Mouse (Mus musculus) G1E (cell line): ENCODE measurements around the gene Batf2. TPM values are rescaled to one million over a fixed set of nuclear protein-coding genes. Genes with fewer than 3 reads are reported as not detected.
A peak's percentile ranks its signal among the peaks of the same experiment; 100 is the strongest.

Experiments used
- ATAC-seq: 2 replicates; pipeline ENCODE4 v1.8.0; 2016; ENCODE audit warnings: mild to moderate bottlenecking; ENCODE audit not compliant: insufficient number of reproducible peaks, poor library complexity, low FRiP score, severe bottlenecking; ENCODE audit errors: extremely low read depth
- DNase-seq: peaks from one replicate; pipeline ENCODE4 v3.0.0; 2012; ENCODE audit warnings: low spot score
- H3K27me3 ChIP-seq: 2 replicates; pipeline ENCODE4 v1.6.1; 2012; ENCODE audit warnings: mild to moderate bottlenecking, low read length, inconsistent platforms; ENCODE audit not compliant: insufficient read depth
- H3K36me3 ChIP-seq: replicated peaks from 2 replicates; pipeline ENCODE3; 2012; ENCODE audit warnings: mild to moderate bottlenecking, inconsistent platforms
- H3K4me1 ChIP-seq: 2 replicates; pipeline ENCODE4 v1.6.1; 2012; ENCODE audit warnings: low read depth, low read length, inconsistent platforms, mixed read lengths; ENCODE audit not compliant: insufficient read depth
- H3K4me3 ChIP-seq: 2 replicates; pipeline ENCODE4 v1.5.1; 2012; ENCODE audit warnings: low read depth, mild to moderate bottlenecking, inconsistent platforms, low read length, moderate library complexity, mixed read lengths
- H3K9me3 ChIP-seq: replicated peaks from 2 replicates; pipeline ENCODE4 v1.6.1; 2012; ENCODE audit warnings: inconsistent platforms
- CTCF ChIP-seq: IDR thresholded peaks from 2 replicates; pipeline ENCODE4 v1.5.1; 2012; ENCODE audit warnings: low read depth, low read length, inconsistent platforms, mixed read lengths
- GATA1 ChIP-seq: IDR thresholded peaks from 2 replicates; pipeline ENCODE4 v1.6.1; 2012; ENCODE audit warnings: borderline replicate concordance, low read length, inconsistent platforms, mixed read lengths
- GATA2 ChIP-seq: IDR thresholded peaks from 2 replicates; pipeline ENCODE4 v1.6.1; 2012; ENCODE audit warnings: low read depth, low read length, inconsistent platforms, borderline replicate concordance
- POLR2AphosphoS5 ChIP-seq: IDR thresholded peaks from 2 replicates; pipeline ENCODE4 v1.6.1; 2012; ENCODE audit warnings: low read depth, low read length, inconsistent platforms; ENCODE audit not compliant: insufficient replicate concordance
- TAL1 ChIP-seq: conservative IDR thresholded peaks from 2 replicates; pipeline ENCODE4 v1.6.1; 2012; ENCODE audit warnings: low read depth, low read length, inconsistent platforms, mixed read lengths
- polyA plus RNA-seq: library from polyadenylated mRNA; stranded (reverse); fragments of >175 nt; gene quantifications from 2 replicates; pipeline ENCODE4 v1.2.3, GENCODE M21; 2012
- total RNA-seq, 2 experiments: library from RNA; stranded (forward) in 1 of 2; stranded (reverse) in 1 of 2; fragments of 200-1000 nt in 1 of 2; fragments of >200 nt in 1 of 2; fragmentation: Nextera tagmentation in 1 of 2; gene quantifications; 2 replicates each; pipeline ENCODE4 v1.2.3; 2014 to 2017

The Batf2 gene
- total RNA-seq (2014; fragmentation: Nextera tagmentation), result not detected in 2 replicates
- 0.33 TPM in 1 of 2 replicates, not detected in the other for total RNA-seq (2017)
- polyA plus RNA-seq, result not detected in 2 replicates

- TF ChIP-seq TAL1 (no peak), CTCF (0 out of 2 replicates have a peak, but pooled peaks have one; percentile 44)
- peak within 1 kb of the TSS; percentile 93 for H3K4me3 ChIP-seq
- no peaks in the 10 kb centered on the region for H3K9me3 ChIP-seq
- H3K4me1 ChIP-seq, result peaks cover 34% of the 10 kb centered on the region
- H3K27me3 ChIP-seq, result peaks cover 12% of the 10 kb centered on the region
- peak; percentile 61 for ATAC-seq
- DNase-seq, result peak; percentile 98
- H3K36me3 ChIP-seq, result peaks cover 38% of the 10 kb centered on the region
Measured at GRCm38 (mm10) chr19:6140678-6141393, at the start of gene Batf2. TSS of gene Batf2 (plus strand) at chr19:6140983.

GRCm38 (mm10) chr19:6094119-6094518, 46.7 kb upstream of the Batf2 start, which contains the start of gene AC131692.1:
TSS of gene AC131692.1 (plus strand) at chr19:6094419.
- Histone ChIP-seq H3K4me1 (peaks cover 31% of the 10 kb centered on the region), H3K4me3 (no peak within 1 kb of the TSS), H3K9me3 (no peaks in the 10 kb centered on the region), H3K27me3 (no peaks in the 10 kb centered on the region), H3K36me3 (peaks cover 98% of the 10 kb centered on the region)
- TF ChIP-seq POLR2AphosphoS5, result no peak
- ATAC-seq, result no peak
- no peak for DNase-seq

GRCm38 (mm10) chr19:6097847-6098246, 42.9 kb upstream of the Batf2 start:
- no peaks in the 10 kb centered on the region for H3K27me3 ChIP-seq
- DNase-seq (no peak), ATAC-seq (no peak)
- H3K4me3 ChIP-seq, result no peak overlapping the region
- H3K36me3 ChIP-seq, result peaks cover 76% of the 10 kb centered on the region
- peaks cover 16% of the 10 kb centered on the region for H3K4me1 ChIP-seq
- TF ChIP-seq GATA2 (no peak), GATA1 (no peak), TAL1 (no peak), CTCF (no peak), POLR2AphosphoS5 (no peak)
- no peaks in the 10 kb centered on the region for H3K9me3 ChIP-seq

GRCm38 (mm10) chr19:6101186-6101585, 39.6 kb upstream of the Batf2 start:
- peaks cover 46% of the 10 kb centered on the region for H3K4me1 ChIP-seq
- TF ChIP-seq POLR2AphosphoS5, result no peak
- no peak for TF ChIP-seq TAL1
- TF ChIP-seq GATA1, result no peak
- TF ChIP-seq CTCF, result no peak
- TF ChIP-seq GATA2, result no peak
- no peaks in the 10 kb centered on the region for H3K9me3 ChIP-seq
- peaks cover 53% of the 10 kb centered on the region for H3K36me3 ChIP-seq
- no peak for DNase-seq
- ATAC-seq, result no peak
- H3K4me3 ChIP-seq, result no peak overlapping the region
- H3K27me3 ChIP-seq, result no peaks in the 10 kb centered on the region

- TF ChIP-seq GATA1 (no peak), GATA2 (no peak), CTCF (no peak), TAL1 (no peak), POLR2AphosphoS5 (no peak)
- H3K4me1 ChIP-seq, result peaks cover 53% of the 10 kb centered on the region
- no peaks in the 10 kb centered on the region for H3K9me3 ChIP-seq
- peaks cover 49% of the 10 kb centered on the region for H3K36me3 ChIP-seq
- no peak overlapping the region; the same call in 1 of the 2 replicates for H3K4me3 ChIP-seq
- H3K27me3 ChIP-seq, result no peaks in the 10 kb centered on the region
- DNase-seq, result no peak
- ATAC-seq, result no peak
Measured at GRCm38 (mm10) chr19:6102169-6102853, 38.5 kb upstream of the Batf2 start.

- ATAC-seq (peak; percentile 77), DNase-seq (peak; percentile 65)
- no peak for TF ChIP-seq POLR2AphosphoS5
- no peak for TF ChIP-seq CTCF
- no peak for TF ChIP-seq GATA2
- no peak for TF ChIP-seq GATA1
- H3K4me3 ChIP-seq, result peak overlapping the region; percentile 31; the same call in 1 of the 2 replicates
- H3K4me1 ChIP-seq, result peaks cover 62% of the 10 kb centered on the region
- peaks cover 37% of the 10 kb centered on the region for H3K36me3 ChIP-seq
- no peaks in the 10 kb centered on the region; the same call in 1 of the 2 replicates for H3K27me3 ChIP-seq
- no peaks in the 10 kb centered on the region for H3K9me3 ChIP-seq
Measured at GRCm38 (mm10) chr19:6104476-6104875, 36.3 kb upstream of the Batf2 start.
